Mouse (Mus musculus) CH12.LX (cell line): ENCODE results near the gene Gm26602.

Experiments used
- CHD1 ChIP-seq: IDR thresholded peaks from 2 replicates; pipeline ENCODE4 v1.6.1; 2012; ENCODE audit warnings: low read depth, low read length, improper control_type of control experiment, inconsistent platforms
- CTCF ChIP-seq, 2 experiments: IDR thresholded peaks in 1 of 2; conservative IDR thresholded peaks in 1 of 2; 2 replicates each; pipeline ENCODE4 v1.5.1; 2011 to 2012; ENCODE audit warnings: low read depth in 2 of 2, low read length in 2 of 2, improper control_type of control experiment in 1 of 2, inconsistent platforms in 1 of 2, mild to moderate bottlenecking in 1 of 2, moderate library complexity in 1 of 2
- MAX ChIP-seq: IDR thresholded peaks from 2 replicates; pipeline ENCODE4 v1.6.1; 2011; ENCODE audit warnings: low read length, improper control_type of control experiment
- MAZ ChIP-seq: IDR thresholded peaks from 2 replicates; pipeline ENCODE4 v1.6.1; 2012; ENCODE audit warnings: low read depth, mild to moderate bottlenecking, inconsistent platforms, low read length, improper control_type of control experiment, moderate library complexity
- MXI1 ChIP-seq: IDR thresholded peaks from 2 replicates; pipeline ENCODE4 v1.6.1; 2011; ENCODE audit warnings: mild to moderate bottlenecking, low read depth, low read length, improper control_type of control experiment
- MYC ChIP-seq: IDR thresholded peaks from 2 replicates; pipeline ENCODE4 v1.6.1; 2011; ENCODE audit warnings: low read depth, mild to moderate bottlenecking, improper control_type of control experiment, low read length
- NELFE ChIP-seq: IDR thresholded peaks from 2 replicates; pipeline ENCODE4 v1.6.1; 2011; ENCODE audit warnings: low read depth, low read length, improper control_type of control experiment
- NRF1 ChIP-seq: IDR thresholded peaks from 2 replicates; pipeline ENCODE4 v1.6.1; 2014; ENCODE audit warnings: low read depth, mild to moderate bottlenecking, inconsistent platforms, low read length, improper control_type of control experiment, moderate library complexity
- PAX5 ChIP-seq: IDR thresholded peaks from 2 replicates; pipeline ENCODE4 v1.6.1; 2012; ENCODE audit warnings: low read length, inconsistent platforms, mixed read lengths
- POLR2A ChIP-seq: IDR thresholded peaks from 2 replicates; pipeline ENCODE4 v1.6.1; 2011; ENCODE audit warnings: low read depth, mild to moderate bottlenecking, improper control_type of control experiment, low read length
- ZKSCAN1 ChIP-seq: IDR thresholded peaks from 2 replicates; pipeline ENCODE4 v1.6.1; 2012; ENCODE audit warnings: low read depth, inconsistent platforms, low read length, improper control_type of control experiment, borderline replicate concordance
- ZNF384 ChIP-seq: IDR thresholded peaks from 2 replicates; pipeline ENCODE4 v1.6.1; 2012; ENCODE audit warnings: low read depth, low read length, improper control_type of control experiment, inconsistent platforms

DNA sequence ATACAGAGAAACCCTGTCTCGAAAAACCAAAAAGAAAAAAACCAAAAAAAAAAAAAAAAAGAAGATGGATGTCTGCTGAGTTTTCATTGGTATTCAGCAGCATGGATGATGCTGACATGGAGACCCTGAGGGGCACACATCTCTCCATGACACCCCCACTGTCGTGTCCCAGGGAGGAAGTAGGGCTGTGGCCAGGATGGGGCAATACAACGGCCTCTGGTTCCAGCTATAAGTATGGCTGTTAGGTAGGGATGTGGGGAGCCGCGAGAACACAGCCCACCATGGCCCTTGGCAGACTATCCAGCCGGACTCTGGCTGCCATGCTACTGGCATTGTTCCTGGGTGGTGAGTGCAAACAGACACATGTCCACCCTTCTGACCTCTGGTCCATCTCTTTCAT is 24.6 kb upstream of the Gm26602 start, which contains the start of gene Elane:
- TF ChIP-seq ZNF384 = no peak
- no peak for TF ChIP-seq CTCF (conservative IDR thresholded peaks at IDR 0.05 in 1 of 2, IDR thresholded peaks at IDR 0.05 in 1 of 2; ENCODE audit: low read depth in 2 of 2, low read length in 2 of 2)
- no peak for TF ChIP-seq PAX5
- TF ChIP-seq MAX = no peak
- TF ChIP-seq NELFE = no peak
- no peak for TF ChIP-seq CHD1
- no peak for TF ChIP-seq MXI1
- TF ChIP-seq POLR2A = no peak
- TF ChIP-seq MAZ = no peak
- TF ChIP-seq MYC = no peak
- TF ChIP-seq NRF1 = no peak
- no peak for TF ChIP-seq ZKSCAN1
